Mouse (Mus musculus) bone marrow, adult 2 months (tissue): ENCODE data around the gene Slc39a3.

ENCODE experiments used
- CTCF ChIP-seq: fragments of 200-500 bp; IDR thresholded peaks from 2 replicates; pipeline ENCODE4 v1.5.1; 2011; ENCODE audit warnings: low read length, control low read depth; ENCODE audit not compliant: control insufficient read depth, insufficient read depth
- POLR2A ChIP-seq: fragments of 200-500 bp; IDR thresholded peaks from 2 replicates; pipeline ENCODE4 v1.6.1; 2011; ENCODE audit warnings: low read depth, mild to moderate bottlenecking, control low read depth, low read length, borderline replicate concordance; ENCODE audit not compliant: control insufficient read depth

GRCm38 (mm10) chr10:81010851-81011250 is 26.4 kb downstream of the Slc39a3 start:
- TF ChIP-seq POLR2A (no peak), CTCF (no peak)
